Mouse (Mus musculus) CH12.LX (cell line): ENCODE results near the gene Vmn1r230. TPM values are rescaled to one million over a fixed set of nuclear protein-coding genes. Genes with fewer than 3 reads are reported as not detected.

Experiments
- DNase-seq: peaks from one replicate; pipeline ENCODE4 v3.0.0-alpha.2; 2013; ENCODE audit errors: extremely low read depth
- H3K27ac ChIP-seq: 2 replicates; pipeline ENCODE4 v1.5.1; 2012; ENCODE audit warnings: low read depth, mild to moderate bottlenecking, control low read depth, moderate library complexity; ENCODE audit not compliant: insufficient read depth
- H3K27me3 ChIP-seq: replicated peaks from 2 replicates; pipeline ENCODE3; 2012; ENCODE audit warnings: inconsistent platforms
- H3K36me3 ChIP-seq, 2 experiments: replicated peaks in 1 of 2; 2 replicates each; pipeline versions ENCODE3 to v1.6.1; 2012; ENCODE audit warnings: inconsistent platforms in 1 of 2, low read length in 1 of 2, mild to moderate bottlenecking in 1 of 2, mixed read lengths in 1 of 2, moderate library complexity in 1 of 2; ENCODE audit not compliant: control insufficient read depth in 1 of 2, insufficient read depth in 1 of 2
- H3K4me1 ChIP-seq, 2 experiments: 2 replicates each; pipeline ENCODE4 v1.6.1; 2012; ENCODE audit warnings: inconsistent platforms in 1 of 2, moderate library complexity in 1 of 2; ENCODE audit not compliant: insufficient read depth in 2 of 2, control insufficient read depth in 1 of 2
- H3K4me2 ChIP-seq: 2 replicates; pipeline ENCODE4 v1.6.1; 2012; ENCODE audit warnings: low read depth, mild to moderate bottlenecking, control low read depth; ENCODE audit not compliant: poor library complexity, insufficient read depth, severe bottlenecking
- H3K4me3 ChIP-seq, 3 experiments: fragments of 150-350 bp in 1 of 3; sonication (generic) in 1 of 3; replicated peaks in 1 of 3; 2 replicates each; pipeline versions ENCODE3 to v1.5.1; 2011 to 2012; ENCODE audit warnings: low read depth in 2 of 3, low read length in 2 of 3, mild to moderate bottlenecking in 2 of 3, moderate library complexity in 2 of 3, control low read depth in 1 of 3, improper control_type of control experiment in 1 of 3, inconsistent platforms in 1 of 3, mixed read lengths in 1 of 3; ENCODE audit not compliant: poor library complexity in 1 of 3
- H3K79me2 ChIP-seq: replicated peaks from 2 replicates; pipeline ENCODE4 v1.6.1; 2012; ENCODE audit warnings: mild to moderate bottlenecking, moderate library complexity; ENCODE audit not compliant: control insufficient read depth, poor library complexity, insufficient read depth, severe bottlenecking; ENCODE audit errors: extremely low read depth
- H3K9ac ChIP-seq: 2 replicates; pipeline ENCODE4 v1.6.1; 2012; ENCODE audit warnings: low read depth, mild to moderate bottlenecking, control low read depth, moderate library complexity; ENCODE audit not compliant: insufficient read depth
- H3K9me3 ChIP-seq: replicated peaks from 2 replicates; pipeline ENCODE3; 2012; ENCODE audit warnings: low read length, inconsistent platforms, mixed read lengths
- CHD1 ChIP-seq: IDR thresholded peaks from 2 replicates; pipeline ENCODE4 v1.6.1; 2012; ENCODE audit warnings: low read depth, low read length, improper control_type of control experiment, inconsistent platforms
- CHD2 ChIP-seq: IDR thresholded peaks from 2 replicates; pipeline ENCODE4 v1.6.1; 2011; ENCODE audit warnings: low read length, improper control_type of control experiment
- CTCF ChIP-seq, 2 experiments: IDR thresholded peaks in 1 of 2; conservative IDR thresholded peaks in 1 of 2; 2 replicates each; pipeline ENCODE4 v1.5.1; 2011 to 2012; ENCODE audit warnings: low read depth in 2 of 2, low read length in 2 of 2, improper control_type of control experiment in 1 of 2, inconsistent platforms in 1 of 2, mild to moderate bottlenecking in 1 of 2, moderate library complexity in 1 of 2
- ELF1 ChIP-seq: IDR thresholded peaks from 2 replicates; pipeline ENCODE4 v1.6.1; 2014; ENCODE audit warnings: low read depth, mild to moderate bottlenecking, inconsistent platforms, low read length, improper control_type of control experiment
- EP300 ChIP-seq: IDR thresholded peaks from 2 replicates; pipeline ENCODE4 v1.6.1; 2011; ENCODE audit warnings: low read length, improper control_type of control experiment
- HCFC1 ChIP-seq: IDR thresholded peaks from 2 replicates; pipeline ENCODE4 v1.6.1; 2012; ENCODE audit warnings: low read depth, mild to moderate bottlenecking, inconsistent platforms, low read length, improper control_type of control experiment
- IRF4 ChIP-seq: IDR thresholded peaks from 2 replicates; pipeline ENCODE4 v1.6.1; 2014; ENCODE audit warnings: low read depth, mild to moderate bottlenecking, inconsistent platforms, low read length, improper control_type of control experiment
- JUND ChIP-seq: conservative IDR thresholded peaks from 2 replicates; pipeline ENCODE4 v1.6.1; 2011; ENCODE audit warnings: low read depth, low read length, improper control_type of control experiment
- MAZ ChIP-seq: IDR thresholded peaks from 2 replicates; pipeline ENCODE4 v1.6.1; 2012; ENCODE audit warnings: low read depth, mild to moderate bottlenecking, inconsistent platforms, low read length, improper control_type of control experiment, moderate library complexity
- POLR2A ChIP-seq: IDR thresholded peaks from 2 replicates; pipeline ENCODE4 v1.6.1; 2011; ENCODE audit warnings: low read depth, mild to moderate bottlenecking, improper control_type of control experiment, low read length
- RAD21 ChIP-seq: IDR thresholded peaks from 2 replicates; pipeline ENCODE4 v1.6.1; 2011; ENCODE audit warnings: low read depth, mild to moderate bottlenecking, low read length, improper control_type of control experiment, moderate library complexity
- RCOR1 ChIP-seq: conservative IDR thresholded peaks from 2 replicates; pipeline ENCODE4 v1.6.1; 2012; ENCODE audit warnings: low read depth, mild to moderate bottlenecking, inconsistent platforms, low read length, improper control_type of control experiment
- SMC3 ChIP-seq: IDR thresholded peaks from 2 replicates; pipeline ENCODE4 v1.6.1; 2011; ENCODE audit warnings: low read depth, low read length, improper control_type of control experiment
- UBTF ChIP-seq: IDR thresholded peaks from 2 replicates; pipeline ENCODE4 v1.6.1; 2012; ENCODE audit warnings: low read depth, mild to moderate bottlenecking, inconsistent platforms, low read length, improper control_type of control experiment, moderate library complexity
- ZKSCAN1 ChIP-seq: IDR thresholded peaks from 2 replicates; pipeline ENCODE4 v1.6.1; 2012; ENCODE audit warnings: low read depth, inconsistent platforms, low read length, improper control_type of control experiment, borderline replicate concordance
- ZMIZ1 ChIP-seq: IDR thresholded peaks from 2 replicates; pipeline ENCODE4 v1.6.1; 2012; ENCODE audit warnings: low read depth, mild to moderate bottlenecking, inconsistent platforms, low read length, improper control_type of control experiment
- ZNF384 ChIP-seq: IDR thresholded peaks from 2 replicates; pipeline ENCODE4 v1.6.1; 2012; ENCODE audit warnings: low read depth, low read length, improper control_type of control experiment, inconsistent platforms
- dilution Hi-C: fragments of 300-500 bp; cut with MboI; formaldehyde crosslinking; loops from 2 replicates; pipeline ENCODE4 v1.14.3; 2020; ENCODE audit warnings: low sequenced_read_pairs; ENCODE audit not compliant: extremely low pct_unique_long_range_greater_than_20kb, extremely low pct_ligation_motif_present
- in situ Hi-C: fragments of 300-500 bp; cut with MboI; formaldehyde crosslinking; loops from 3 replicates; pipeline ENCODE4 v1.14.3; 2019; ENCODE audit warnings: low sequenced_read_pairs, low pct_ligation_motif_present, low pct_unique_long_range_greater_than_20kb, mixed read lengths
- polyA plus RNA-seq: library from polyadenylated mRNA; unstranded; fragments of >175 nt; gene quantifications from 2 replicates; pipeline ENCODE4 v1.2.1, GENCODE M21; 2012; ENCODE audit warnings: low read depth; ENCODE audit not compliant: insufficient read length
- total RNA-seq, 2 experiments: library from RNA; depleted of rRNA; stranded (reverse); fragments of 300-350 nt in 1 of 2; fragments of >200 nt in 1 of 2; gene quantifications; 2 replicates each; pipeline ENCODE4 v1.2.3; 2012 to 2014

The Vmn1r230 gene
- total RNA-seq (2012; rRNA removed) (not detected in 2 replicates), total RNA-seq (2014; rRNA removed) (not detected in 2 replicates), polyA plus RNA-seq (not detected in 2 replicates)

DNA sequence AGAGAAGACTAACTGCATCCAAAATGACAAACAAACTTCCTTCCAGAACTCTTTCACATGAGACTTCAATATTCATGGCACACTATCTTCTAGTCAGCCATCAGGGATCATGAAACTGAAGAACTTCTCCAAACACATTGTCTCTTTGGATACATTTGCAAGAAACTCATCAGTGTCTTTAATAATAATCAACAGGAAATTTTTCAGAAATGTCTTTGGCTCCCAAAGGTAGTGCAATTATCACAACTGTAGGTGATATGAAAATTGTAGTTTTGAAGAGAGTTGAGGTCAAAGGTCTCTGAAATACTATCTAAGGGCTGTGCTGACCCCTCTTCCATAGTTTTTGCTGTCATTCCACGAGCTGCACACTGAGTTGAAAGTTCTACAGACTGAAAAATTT is at the start of gene Vmn1r230:
TSS of gene Vmn1r230 (plus strand) at position 301 of the 400 bp plus-strand sequence.
- Histone ChIP-seq H3K27me3 (no peaks in the 10 kb centered on the region), H3K27ac (no peak within 1 kb of the TSS), H3K79me2 (no peaks in the 10 kb centered on the region), H3K9ac (no peak within 1 kb of the TSS), H3K4me2 (no peak within 1 kb of the TSS), H3K36me3 (no peaks in the 10 kb centered on the region), H3K4me1 (no peaks in the 10 kb centered on the region), H3K4me3 (no peak within 1 kb of the TSS), H3K9me3 (no peaks in the 10 kb centered on the region)
- dilution Hi-C loops (no loop called here), in situ Hi-C loops (no loop called here)
- DNase-seq, result no peak
- TF ChIP-seq SMC3, result no peak
- no peak for TF ChIP-seq POLR2A
- no peak for TF ChIP-seq JUND
- no peak for TF ChIP-seq ELF1
- TF ChIP-seq EP300, result no peak
- no peak for TF ChIP-seq CTCF (conservative IDR thresholded peaks at IDR 0.05 in 1 of 2, IDR thresholded peaks at IDR 0.05 in 1 of 2; ENCODE audit: low read depth in 2 of 2, low read length in 2 of 2)
- TF ChIP-seq RAD21, result no peak
- TF ChIP-seq UBTF, result no peak
- TF ChIP-seq CHD1, result no peak
- no peak for TF ChIP-seq CHD2
- no peak for TF ChIP-seq MAZ

DNA sequence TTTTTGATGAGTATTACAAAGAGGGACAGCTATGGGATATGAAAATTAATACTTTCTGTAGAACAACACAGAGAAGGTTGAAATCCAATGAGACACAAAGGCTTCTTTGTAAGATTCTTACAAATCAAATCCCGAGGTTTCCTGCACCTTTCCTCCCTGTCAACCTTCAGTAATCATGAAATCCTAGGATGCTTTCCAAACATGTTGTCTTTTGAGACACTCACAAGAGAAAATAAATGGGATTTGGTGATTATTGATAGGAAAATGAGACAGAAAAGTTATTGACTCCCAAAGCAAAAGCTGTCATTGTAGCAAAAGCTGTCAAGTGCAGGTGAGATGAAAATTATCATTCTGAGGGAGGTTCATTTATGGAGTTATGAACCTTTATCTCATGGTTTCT is 29.0 kb upstream of the Vmn1r230 start, which contains the start of gene Vmn1r229:
TSS of gene Vmn1r229 (plus strand) at position 301 of the 400 bp plus-strand sequence.
- no peaks in the 10 kb centered on the region for H3K27me3 ChIP-seq

More for the DNA sequence above, 29.0 kb upstream of the Vmn1r230 start, which contains the start of gene Vmn1r229:
- H3K9ac ChIP-seq, result no peak within 1 kb of the TSS
- TF ChIP-seq RCOR1, result no peak
- no peak for TF ChIP-seq ZKSCAN1
- TF ChIP-seq ZMIZ1, result no peak
- TF ChIP-seq EP300, result no peak
- no peak for TF ChIP-seq JUND
- TF ChIP-seq IRF4, result no peak
- no peak for TF ChIP-seq UBTF
- no peak for TF ChIP-seq HCFC1
- TF ChIP-seq ZNF384, result no peak
- TF ChIP-seq ELF1, result no peak
- dilution Hi-C loops (no loop called here), in situ Hi-C loops (no loop called here)
- no peaks in the 10 kb centered on the region for H3K9me3 ChIP-seq
- DNase-seq, result no peak
- H3K4me3 ChIP-seq, result no peak within 1 kb of the TSS
- H3K4me1 ChIP-seq, result no peaks in the 10 kb centered on the region
- no peak within 1 kb of the TSS for H3K4me2 ChIP-seq
- H3K27ac ChIP-seq, result no peak within 1 kb of the TSS
- no peaks in the 10 kb centered on the region for H3K36me3 ChIP-seq
- no peaks in the 10 kb centered on the region for H3K79me2 ChIP-seq

Other genes starting within 250 kb of the Vmn1r230 start
- not detected in 2 replicates for gene Vmn2r110, start 244.0 kb upstream of the Vmn1r230 start, total RNA-seq (2012; rRNA removed)
- not detected in 2 replicates for gene Vmn2r110, start 244.0 kb upstream of the Vmn1r230 start, total RNA-seq (2014; rRNA removed)
- gene Vmn2r110, start 244.0 kb upstream of the Vmn1r230 start, polyA plus RNA-seq, result not detected in 2 replicates
- not detected in 2 replicates for gene Fpr-rs3, start 215.6 kb upstream of the Vmn1r230 start, total RNA-seq (2012; rRNA removed)
- not detected in 2 replicates for gene Fpr-rs3, start 215.6 kb upstream of the Vmn1r230 start, total RNA-seq (2014; rRNA removed)
- gene Fpr-rs3, start 215.6 kb upstream of the Vmn1r230 start, polyA plus RNA-seq, result not detected in 2 replicates
- gene Vmn1r226, start 157.6 kb upstream of the Vmn1r230 start, total RNA-seq (2012; rRNA removed), result not detected in 2 replicates
- not detected in 2 replicates for gene Vmn1r226, start 157.6 kb upstream of the Vmn1r230 start, total RNA-seq (2014; rRNA removed)
- not detected in 2 replicates for gene Vmn1r226, start 157.6 kb upstream of the Vmn1r230 start, polyA plus RNA-seq
- gene Vmn1r227, start 110.6 kb upstream of the Vmn1r230 start, total RNA-seq (2012; rRNA removed), result not detected in 2 replicates
- gene Vmn1r227, start 110.6 kb upstream of the Vmn1r230 start, total RNA-seq (2014; rRNA removed), result not detected in 2 replicates
- gene Vmn1r227, start 110.6 kb upstream of the Vmn1r230 start, polyA plus RNA-seq, result not detected in 2 replicates
- not detected in 2 replicates for gene Vmn1r228, start 54.3 kb upstream of the Vmn1r230 start, total RNA-seq (2012; rRNA removed)
- not detected in 2 replicates for gene Vmn1r228, start 54.3 kb upstream of the Vmn1r230 start, total RNA-seq (2014; rRNA removed)
- gene Vmn1r228, start 54.3 kb upstream of the Vmn1r230 start, polyA plus RNA-seq, result not detected in 2 replicates
- not detected in 2 replicates for gene Vmn1r229, start 28.9 kb upstream of the Vmn1r230 start, total RNA-seq (2012; rRNA removed)
- not detected in 2 replicates for gene Vmn1r229, start 28.9 kb upstream of the Vmn1r230 start, total RNA-seq (2014; rRNA removed)
- gene Vmn1r229, start 28.9 kb upstream of the Vmn1r230 start, polyA plus RNA-seq, result 0.03 TPM in 1 of 2 replicates, not detected in the other
- not detected in 2 replicates for gene Vmn1r231, start 64.6 kb downstream of the Vmn1r230 start, total RNA-seq (2012; rRNA removed)
- not detected in 2 replicates for gene Vmn1r231, start 64.6 kb downstream of the Vmn1r230 start, total RNA-seq (2014; rRNA removed)
- not detected in 2 replicates for gene Vmn1r231, start 64.6 kb downstream of the Vmn1r230 start, polyA plus RNA-seq
- gene Vmn1r232, start 79.3 kb downstream of the Vmn1r230 start, total RNA-seq (2012; rRNA removed), result not detected in 2 replicates
- gene Vmn1r232, start 79.3 kb downstream of the Vmn1r230 start, total RNA-seq (2014; rRNA removed), result not detected in 2 replicates
- not detected in 2 replicates for gene Vmn1r232, start 79.3 kb downstream of the Vmn1r230 start, polyA plus RNA-seq
- 182 and 210 TPM in 2 replicates for gene Ppp2r1a, start 104.9 kb downstream of the Vmn1r230 start, total RNA-seq (2012; rRNA removed)
- gene Ppp2r1a, start 104.9 kb downstream of the Vmn1r230 start, total RNA-seq (2014; rRNA removed), result 154 and 164 TPM in 2 replicates
- 258 and 264 TPM in 2 replicates for gene Ppp2r1a, start 104.9 kb downstream of the Vmn1r230 start, polyA plus RNA-seq
- not detected in 2 replicates for gene Vmn1r233, start 156.0 kb downstream of the Vmn1r230 start, total RNA-seq (2012; rRNA removed)
- gene Vmn1r233, start 156.0 kb downstream of the Vmn1r230 start, total RNA-seq (2014; rRNA removed), result not detected in 2 replicates
- not detected in 2 replicates for gene Vmn1r233, start 156.0 kb downstream of the Vmn1r230 start, polyA plus RNA-seq
- 8.9 and 12.0 TPM in 2 replicates for gene Zfp160, start 168.5 kb downstream of the Vmn1r230 start, total RNA-seq (2012; rRNA removed)
- gene Zfp160, start 168.5 kb downstream of the Vmn1r230 start, total RNA-seq (2014; rRNA removed), result 16.4 and 19.0 TPM in 2 replicates
- 11.7 and 12.0 TPM in 2 replicates for gene Zfp160, start 168.5 kb downstream of the Vmn1r230 start, polyA plus RNA-seq